Mouse (Mus musculus) embryonic fibroblast, embryonic 13.5 days (primary cell): Measurements from ENCODE around the gene Hbb-bs.

Experiments
- CTCF ChIP-seq: IDR thresholded peaks from 2 replicates; pipeline ENCODE4 v1.5.1; 2011; ENCODE audit warnings: mild to moderate bottlenecking, control low read depth, low read length, moderate library complexity, borderline replicate concordance; ENCODE audit not compliant: insufficient read depth
- POLR2A ChIP-seq: IDR thresholded peaks from 2 replicates; pipeline ENCODE4 v1.6.1; 2011; ENCODE audit warnings: low read depth, mild to moderate bottlenecking, control low read depth, low read length, moderate library complexity

DNA sequence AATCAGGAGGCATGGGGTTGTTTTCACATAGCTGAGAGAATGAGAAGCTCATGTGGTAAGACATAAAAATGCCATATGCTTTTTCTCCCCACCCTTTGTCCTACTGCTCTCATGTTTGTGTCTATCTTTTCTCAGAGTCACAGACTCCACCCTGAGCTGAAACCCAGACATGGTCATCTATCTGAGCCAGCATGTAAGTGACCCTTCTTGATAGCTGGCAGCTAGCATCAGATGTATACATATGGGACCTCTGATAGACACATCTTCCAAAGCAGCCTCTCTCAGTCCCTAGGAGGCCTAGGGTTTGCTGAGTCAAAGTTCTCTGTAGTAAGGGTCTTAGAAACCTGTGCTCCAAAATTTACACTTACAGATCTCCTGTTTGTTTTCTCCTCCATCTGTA lies 37.8 kb upstream of the Hbb-bs start:
- no peak for TF ChIP-seq CTCF
- no peak for TF ChIP-seq POLR2A
